Mouse (Mus musculus) limb, embryonic 13.5 days (tissue): Measurements from ENCODE around the gene Txnrd1. TPM values are rescaled to one million over a fixed set of nuclear protein-coding genes. Genes with fewer than 3 reads are reported as not detected.

Experiments used
- ATAC-seq: fragments of 200-750 bp; cut with Nextera tagmentation; 2 replicates; pipeline ENCODE4 v1.8.0; 2017; ENCODE audit warnings: low read depth, moderate number of reproducible peaks, moderate TSS enrichment; ENCODE audit not compliant: low FRiP score
- H3K27ac ChIP-seq: fragments of 300-500 bp; sonication (generic); 2 replicates; pipeline ENCODE4 v1.5.1; 2015; ENCODE audit warnings: inconsistent platforms, mild to moderate bottlenecking, moderate library complexity
- H3K27me3 ChIP-seq: fragments of 300-500 bp; sonication (generic); 2 replicates; pipeline ENCODE4 v1.6.1; 2015; ENCODE audit warnings: mild to moderate bottlenecking, inconsistent platforms
- H3K36me3 ChIP-seq: fragments of 300-500 bp; sonication (generic); 2 replicates; pipeline ENCODE4 v1.6.1; 2015; ENCODE audit warnings: inconsistent platforms, mild to moderate bottlenecking, moderate library complexity
- H3K4me1 ChIP-seq: fragments of 300-500 bp; sonication (generic); 2 replicates; pipeline ENCODE4 v1.6.1; 2015; ENCODE audit warnings: inconsistent platforms
- H3K4me2 ChIP-seq: fragments of 300-500 bp; sonication (generic); replicated peaks from 2 replicates; pipeline ENCODE4 v1.6.1; 2015; ENCODE audit warnings: inconsistent platforms, mild to moderate bottlenecking, moderate library complexity
- H3K4me3 ChIP-seq: fragments of 300-500 bp; sonication (generic); 2 replicates; pipeline ENCODE4 v1.5.1; 2015; ENCODE audit warnings: moderate library complexity, mild to moderate bottlenecking, inconsistent platforms
- H3K9ac ChIP-seq: fragments of 300-500 bp; sonication (generic); 2 replicates; pipeline ENCODE4 v1.6.1; 2015; ENCODE audit warnings: mild to moderate bottlenecking, inconsistent platforms
- H3K9me3 ChIP-seq: fragments of 300-500 bp; sonication (generic); 2 replicates; pipeline ENCODE4 v1.6.1; 2016; ENCODE audit warnings: inconsistent platforms
- WGBS: fragments of 180-500 bp; shearing (Covaris S2); methylation state at CpG from one replicate; pipeline ENCODE4 v1.1.7; 2015; 5-methylcytosine and 5-hydroxymethylcytosine counted together
- polyA plus RNA-seq: library from polyadenylated mRNA; unstranded; fragments of >200 nt; fragmentation: Nextera tagmentation; extraction: Ambion mirVana; gene quantifications from 2 replicates; pipeline ENCODE4 v1.2.1, GENCODE M21; 2015

The Txnrd1 gene
- polyA plus RNA-seq, 1 experiment from 2014 or later = 116 TPM

GRCm38 (mm10) chr10:82823108-82823778 is 10.5 kb upstream of the Txnrd1 start:
- Histone ChIP-seq H3K27me3 (0 out of 2 replicates have a peak, but pooled peaks cover 5% of the 10 kb centered on the region), H3K4me2 (no peak overlapping the region), H3K36me3 (no peaks in the 10 kb centered on the region), H3K27ac (no peak overlapping the region; the same call in 1 of the 2 replicates), H3K9ac (no peak overlapping the region), H3K4me3 (no peak overlapping the region), H3K9me3 (no peaks in the 10 kb centered on the region), H3K4me1 (peaks cover 21% of the 10 kb centered on the region; the same call in 1 of the 2 replicates)
- WGBS = 28% methylated on average over 14 of the region's 14 CpGs
- ATAC-seq = peak; percentile 72

- Histone ChIP-seq H3K36me3 (no peaks in the 10 kb centered on the region), H3K9me3 (no peaks in the 10 kb centered on the region), H3K9ac (no peak overlapping the region), H3K27me3 (0 out of 2 replicates have a peak, but pooled peaks cover 5% of the 10 kb centered on the region), H3K4me1 (peaks cover 21% of the 10 kb centered on the region; the same call in 1 of the 2 replicates), H3K4me2 (no peak overlapping the region), H3K27ac (no peak overlapping the region; the same call in 1 of the 2 replicates), H3K4me3 (no peak overlapping the region)
- WGBS = 61% methylated on average over 5 of the region's 5 CpGs
- no peak for ATAC-seq
Measured at GRCm38 (mm10) chr10:82823779-82824177, 10.0 kb upstream of the Txnrd1 start.

- Histone ChIP-seq H3K27ac (no peak overlapping the region), H3K27me3 (0 out of 2 replicates have a peak, but pooled peaks cover 5% of the 10 kb centered on the region), H3K36me3 (no peaks in the 10 kb centered on the region), H3K9me3 (no peaks in the 10 kb centered on the region), H3K4me1 (peaks cover 21% of the 10 kb centered on the region; the same call in 1 of the 2 replicates), H3K4me2 (no peak overlapping the region), H3K9ac (no peak overlapping the region), H3K4me3 (no peak overlapping the region)
- WGBS = 70% methylated on average over 10 of the region's 10 CpGs
- ATAC-seq = no peak
Measured at GRCm38 (mm10) chr10:82824541-82824940, 9.2 kb upstream of the Txnrd1 start.

GRCm38 (mm10) chr10:82826516-82826915 is 7.2 kb upstream of the Txnrd1 start:
- Histone ChIP-seq H3K36me3 (no peaks in the 10 kb centered on the region), H3K4me2 (no peak overlapping the region), H3K9ac (no peak overlapping the region), H3K9me3 (no peaks in the 10 kb centered on the region), H3K4me3 (no peak overlapping the region), H3K27ac (no peak overlapping the region), H3K27me3 (0 out of 2 replicates have a peak, but pooled peaks cover 7% of the 10 kb centered on the region), H3K4me1 (peaks cover 21% of the 10 kb centered on the region; the same call in 1 of the 2 replicates)
- WGBS = 37% methylated on average over 6 of the region's 6 CpGs
- ATAC-seq = no peak

- Histone ChIP-seq H3K27ac (no peak overlapping the region), H3K4me2 (no peak overlapping the region), H3K27me3 (no peaks in the 10 kb centered on the region), H3K4me1 (peaks cover 9% of the 10 kb centered on the region), H3K9ac (no peak overlapping the region), H3K36me3 (no peaks in the 10 kb centered on the region), H3K4me3 (no peak overlapping the region), H3K9me3 (peaks cover 4% of the 10 kb centered on the region; the same call in 1 of the 2 replicates)
- 80% methylated on average over 3 of the region's 3 CpGs for WGBS
- ATAC-seq = no peak
Measured at GRCm38 (mm10) chr10:82835898-82836297, 2.1 kb downstream of the Txnrd1 start.

- no peak for ATAC-seq
- Histone ChIP-seq H3K4me3 (no peak overlapping the region), H3K4me1 (peaks cover 9% of the 10 kb centered on the region), H3K27ac (no peak overlapping the region), H3K36me3 (no peaks in the 10 kb centered on the region), H3K27me3 (no peaks in the 10 kb centered on the region), H3K9me3 (no peaks in the 10 kb centered on the region), H3K9ac (no peak overlapping the region), H3K4me2 (no peak overlapping the region)
- WGBS = 87% methylated on average over 7 of the region's 7 CpGs
Measured at GRCm38 (mm10) chr10:82838390-82838789, 4.6 kb downstream of the Txnrd1 start.

- WGBS = 58% methylated on average over 6 of the region's 6 CpGs
- Histone ChIP-seq H3K4me2 (no peak overlapping the region), H3K27ac (no peak overlapping the region), H3K36me3 (no peaks in the 10 kb centered on the region), H3K9ac (no peak overlapping the region), H3K4me3 (no peak overlapping the region), H3K4me1 (no peaks in the 10 kb centered on the region), H3K9me3 (no peaks in the 10 kb centered on the region), H3K27me3 (no peaks in the 10 kb centered on the region)
- no peak for ATAC-seq
Measured at GRCm38 (mm10) chr10:82844090-82844489, 10.3 kb downstream of the Txnrd1 start.

- no peak for ATAC-seq
- H3K4me3 ChIP-seq = no peak overlapping the region
- H3K27me3 ChIP-seq = no peaks in the 10 kb centered on the region
- H3K4me1 ChIP-seq = peaks cover 2% of the 10 kb centered on the region
- H3K27ac ChIP-seq = no peak overlapping the region
- H3K9me3 ChIP-seq = no peaks in the 10 kb centered on the region
- H3K36me3 ChIP-seq = no peaks in the 10 kb centered on the region
- WGBS = 80% methylated on average over 8 of the region's 8 CpGs
- no peak overlapping the region for H3K4me2 ChIP-seq
- H3K9ac ChIP-seq = no peak overlapping the region
Measured at GRCm38 (mm10) chr10:82844731-82845130, 11.0 kb downstream of the Txnrd1 start.

- H3K27ac ChIP-seq = no peak overlapping the region
- H3K4me1 ChIP-seq = peaks cover 11% of the 10 kb centered on the region
- H3K27me3 ChIP-seq = no peaks in the 10 kb centered on the region
- no peak overlapping the region for H3K9ac ChIP-seq
- H3K4me3 ChIP-seq = no peak overlapping the region
- H3K9me3 ChIP-seq = no peaks in the 10 kb centered on the region
- 85% methylated on average over 9 of the region's 9 CpGs for WGBS
- no peak overlapping the region for H3K4me2 ChIP-seq
- H3K36me3 ChIP-seq = no peaks in the 10 kb centered on the region
- no peak for ATAC-seq
Measured at GRCm38 (mm10) chr10:82847821-82848459, 14.2 kb downstream of the Txnrd1 start.

- peak; percentile 57 for ATAC-seq
Measured at GRCm38 (mm10) chr10:82849686-82850353, 16.1 kb downstream of the Txnrd1 start.

GRCm38 (mm10) chr10:82850354-82850752 is 16.6 kb downstream of the Txnrd1 start:
- Histone ChIP-seq H3K27me3 (no peaks in the 10 kb centered on the region), H3K27ac (no peak overlapping the region; the same call in 1 of the 2 replicates), H3K4me1 (peaks cover 11% of the 10 kb centered on the region), H3K4me2 (no peak overlapping the region), H3K4me3 (no peak overlapping the region), H3K9ac (no peak overlapping the region; the same call in 1 of the 2 replicates), H3K9me3 (no peaks in the 10 kb centered on the region), H3K36me3 (no peaks in the 10 kb centered on the region)
- no peak for ATAC-seq
- WGBS = 69% methylated on average over 5 of the region's 5 CpGs

More at GRCm38 (mm10) chr10:82849686-82850353, 16.1 kb downstream of the Txnrd1 start:
- Histone ChIP-seq H3K4me2 (no peak overlapping the region), H3K9me3 (no peaks in the 10 kb centered on the region), H3K27ac (no peak overlapping the region; the same call in 1 of the 2 replicates), H3K4me3 (no peak overlapping the region), H3K9ac (no peak overlapping the region), H3K4me1 (peaks cover 11% of the 10 kb centered on the region), H3K36me3 (no peaks in the 10 kb centered on the region), H3K27me3 (no peaks in the 10 kb centered on the region)
- WGBS = 14% methylated on average over 16 of the region's 16 CpGs

- H3K4me1 ChIP-seq = peaks cover 11% of the 10 kb centered on the region
- no peak overlapping the region for H3K4me2 ChIP-seq
- no peak overlapping the region for H3K4me3 ChIP-seq
- no peak for ATAC-seq
- H3K27ac ChIP-seq = no peak overlapping the region
- WGBS = 83% methylated on average over 6 of the region's 6 CpGs
- H3K27me3 ChIP-seq = no peaks in the 10 kb centered on the region
- no peaks in the 10 kb centered on the region for H3K9me3 ChIP-seq
- H3K9ac ChIP-seq = no peak overlapping the region
- H3K36me3 ChIP-seq = no peaks in the 10 kb centered on the region
Measured at GRCm38 (mm10) chr10:82851751-82852150, 18.0 kb downstream of the Txnrd1 start.
